Mouse (Mus musculus) G1E (cell line): ENCODE results near the gene Nme7. TPM values are rescaled to one million over a fixed set of nuclear protein-coding genes. Genes with fewer than 3 reads are reported as not detected.

ENCODE experiments used
- ATAC-seq: 2 replicates; pipeline ENCODE4 v1.8.0; 2016; ENCODE audit warnings: mild to moderate bottlenecking; ENCODE audit not compliant: insufficient number of reproducible peaks, poor library complexity, low FRiP score, severe bottlenecking; ENCODE audit errors: extremely low read depth
- DNase-seq: peaks from one replicate; pipeline ENCODE4 v3.0.0; 2012; ENCODE audit warnings: low spot score
- H3K27me3 ChIP-seq: 2 replicates; pipeline ENCODE4 v1.6.1; 2012; ENCODE audit warnings: mild to moderate bottlenecking, low read length, inconsistent platforms; ENCODE audit not compliant: insufficient read depth
- H3K36me3 ChIP-seq: replicated peaks from 2 replicates; pipeline ENCODE3; 2012; ENCODE audit warnings: mild to moderate bottlenecking, inconsistent platforms
- H3K4me1 ChIP-seq: 2 replicates; pipeline ENCODE4 v1.6.1; 2012; ENCODE audit warnings: low read depth, low read length, inconsistent platforms, mixed read lengths; ENCODE audit not compliant: insufficient read depth
- H3K4me3 ChIP-seq: 2 replicates; pipeline ENCODE4 v1.5.1; 2012; ENCODE audit warnings: low read depth, mild to moderate bottlenecking, inconsistent platforms, low read length, moderate library complexity, mixed read lengths
- H3K9me3 ChIP-seq: replicated peaks from 2 replicates; pipeline ENCODE4 v1.6.1; 2012; ENCODE audit warnings: inconsistent platforms
- CTCF ChIP-seq: IDR thresholded peaks from 2 replicates; pipeline ENCODE4 v1.5.1; 2012; ENCODE audit warnings: low read depth, low read length, inconsistent platforms, mixed read lengths
- GATA1 ChIP-seq: IDR thresholded peaks from 2 replicates; pipeline ENCODE4 v1.6.1; 2012; ENCODE audit warnings: borderline replicate concordance, low read length, inconsistent platforms, mixed read lengths
- GATA2 ChIP-seq: IDR thresholded peaks from 2 replicates; pipeline ENCODE4 v1.6.1; 2012; ENCODE audit warnings: low read depth, low read length, inconsistent platforms, borderline replicate concordance
- POLR2AphosphoS5 ChIP-seq: IDR thresholded peaks from 2 replicates; pipeline ENCODE4 v1.6.1; 2012; ENCODE audit warnings: low read depth, low read length, inconsistent platforms; ENCODE audit not compliant: insufficient replicate concordance
- TAL1 ChIP-seq: conservative IDR thresholded peaks from 2 replicates; pipeline ENCODE4 v1.6.1; 2012; ENCODE audit warnings: low read depth, low read length, inconsistent platforms, mixed read lengths
- polyA plus RNA-seq: library from polyadenylated mRNA; stranded (reverse); fragments of >175 nt; gene quantifications from 2 replicates; pipeline ENCODE4 v1.2.3, GENCODE M21; 2012
- total RNA-seq, 2 experiments: library from RNA; stranded (forward) in 1 of 2; stranded (reverse) in 1 of 2; fragments of 200-1000 nt in 1 of 2; fragments of >200 nt in 1 of 2; fragmentation: Nextera tagmentation in 1 of 2; gene quantifications; 2 replicates each; pipeline ENCODE4 v1.2.3; 2014 to 2017

Nme7 gene
- total and polyA plus RNA-seq, 3 experiments: 2.1 to 80.5 (median 20.4) TPM

DNA sequence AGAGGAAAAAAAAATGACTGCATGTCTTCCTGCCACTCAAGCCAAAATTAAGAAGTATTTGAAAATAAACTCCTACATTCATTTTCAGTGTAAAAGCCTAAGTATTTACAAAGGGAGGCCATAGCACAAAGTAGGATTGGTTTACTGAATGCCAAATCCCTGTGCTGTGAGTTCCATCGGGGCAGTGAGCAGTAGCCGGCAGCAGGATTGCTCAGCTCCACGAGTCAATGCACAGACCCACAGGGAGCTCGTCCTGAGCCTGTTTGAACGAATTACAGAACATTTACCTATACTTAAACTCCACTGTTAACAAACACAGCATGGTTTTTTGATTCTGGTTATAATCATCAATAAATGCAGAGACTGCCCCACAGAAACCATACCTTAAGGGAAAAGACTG is 128.7 kb downstream of the Nme7 start:
- DNase-seq (no peak), ATAC-seq (no peak)
- TF ChIP-seq GATA2 (no peak), TAL1 (no peak), POLR2AphosphoS5 (no peak), GATA1 (no peak), CTCF (no peak)
- peaks cover 10% of the 10 kb centered on the region for H3K36me3 ChIP-seq
- H3K4me1 ChIP-seq: no peaks in the 10 kb centered on the region
- no peaks in the 10 kb centered on the region for H3K27me3 ChIP-seq
- no peaks in the 10 kb centered on the region for H3K9me3 ChIP-seq
- no peak overlapping the region for H3K4me3 ChIP-seq

DNA sequence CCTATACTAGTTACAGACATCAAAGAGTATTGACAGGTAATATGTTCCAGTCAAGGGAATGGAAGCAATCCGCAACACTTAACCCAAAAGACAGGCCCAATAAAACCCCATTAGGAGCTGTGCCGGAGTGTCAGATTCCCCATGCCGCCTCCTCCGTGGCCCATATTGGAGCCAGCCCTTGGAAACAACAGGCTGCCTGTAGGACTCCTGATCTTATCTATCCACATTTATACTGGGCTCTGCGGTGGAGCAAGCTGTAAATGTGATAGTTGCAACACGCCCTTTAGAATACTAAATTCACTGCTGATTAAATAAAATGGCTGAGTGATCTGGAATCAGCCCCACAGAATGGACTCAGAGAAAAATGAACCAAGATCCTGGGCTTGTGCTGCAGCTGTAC is 130.1 kb downstream of the Nme7 start:
- Histone ChIP-seq H3K9me3 (no peaks in the 10 kb centered on the region), H3K36me3 (peaks cover 10% of the 10 kb centered on the region), H3K4me3 (no peak overlapping the region), H3K27me3 (no peaks in the 10 kb centered on the region), H3K4me1 (no peaks in the 10 kb centered on the region)
- TF ChIP-seq POLR2AphosphoS5 (no peak), GATA2 (no peak), GATA1 (no peak), CTCF (no peak), TAL1 (no peak)
- ATAC-seq (no peak), DNase-seq (no peak)

DNA sequence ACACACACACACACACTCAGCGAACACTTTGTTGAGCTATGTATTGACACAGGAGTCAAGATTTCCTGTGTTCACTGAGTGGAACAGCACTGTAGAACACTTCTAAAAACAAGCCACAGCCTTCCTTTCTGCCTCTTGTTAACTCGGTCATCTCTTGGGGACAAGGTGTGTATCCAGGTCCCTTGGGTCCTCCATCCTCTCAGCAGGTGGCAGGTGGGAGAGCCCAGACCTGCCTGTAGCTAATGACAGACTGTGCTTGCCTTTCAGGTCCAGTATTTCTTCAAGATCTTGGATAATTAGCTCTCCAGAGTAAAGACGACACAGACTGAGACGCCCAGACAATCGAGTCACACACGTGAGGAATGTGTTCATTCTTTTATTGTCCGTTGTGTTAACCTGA is 132.8 kb downstream of the Nme7 start:
- no peaks in the 10 kb centered on the region for H3K27me3 ChIP-seq
- TF ChIP-seq POLR2AphosphoS5 (no peak), TAL1 (no peak), CTCF (no peak), GATA1 (no peak), GATA2 (no peak)
- ATAC-seq (no peak), DNase-seq (no peak)
- H3K36me3 ChIP-seq: peaks cover 10% of the 10 kb centered on the region
- no peak overlapping the region for H3K4me3 ChIP-seq
- H3K4me1 ChIP-seq: no peaks in the 10 kb centered on the region
- H3K9me3 ChIP-seq: no peaks in the 10 kb centered on the region

DNA sequence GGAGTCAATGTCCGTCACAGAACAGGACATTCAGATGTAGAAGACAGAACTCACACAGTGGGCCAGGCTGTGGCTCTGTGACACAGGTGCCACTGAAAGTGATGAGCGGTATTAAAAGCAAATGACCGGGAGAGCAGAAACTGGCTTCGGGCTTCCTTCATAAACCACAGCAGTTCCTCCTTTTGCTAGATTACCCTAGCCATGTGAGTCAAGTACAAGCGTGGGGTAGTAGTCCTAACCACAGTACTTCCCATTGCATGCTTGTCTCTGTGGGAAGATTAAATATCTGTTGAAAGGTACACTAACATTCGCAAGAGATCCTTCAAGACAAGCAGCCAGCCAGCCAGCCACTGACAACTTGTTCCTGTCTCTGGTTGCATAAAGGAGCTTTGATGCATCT is 136.3 kb downstream of the Nme7 start:
- no peaks in the 10 kb centered on the region for H3K9me3 ChIP-seq
- no peak for DNase-seq
- no peak overlapping the region for H3K4me3 ChIP-seq
- H3K27me3 ChIP-seq: no peaks in the 10 kb centered on the region
- no peak for TF ChIP-seq GATA2
- TF ChIP-seq CTCF: no peak
- TF ChIP-seq GATA1: no peak
- no peak for TF ChIP-seq POLR2AphosphoS5
- TF ChIP-seq TAL1: no peak
- no peak for ATAC-seq
- H3K4me1 ChIP-seq: no peaks in the 10 kb centered on the region
- peaks cover 10% of the 10 kb centered on the region for H3K36me3 ChIP-seq

DNA sequence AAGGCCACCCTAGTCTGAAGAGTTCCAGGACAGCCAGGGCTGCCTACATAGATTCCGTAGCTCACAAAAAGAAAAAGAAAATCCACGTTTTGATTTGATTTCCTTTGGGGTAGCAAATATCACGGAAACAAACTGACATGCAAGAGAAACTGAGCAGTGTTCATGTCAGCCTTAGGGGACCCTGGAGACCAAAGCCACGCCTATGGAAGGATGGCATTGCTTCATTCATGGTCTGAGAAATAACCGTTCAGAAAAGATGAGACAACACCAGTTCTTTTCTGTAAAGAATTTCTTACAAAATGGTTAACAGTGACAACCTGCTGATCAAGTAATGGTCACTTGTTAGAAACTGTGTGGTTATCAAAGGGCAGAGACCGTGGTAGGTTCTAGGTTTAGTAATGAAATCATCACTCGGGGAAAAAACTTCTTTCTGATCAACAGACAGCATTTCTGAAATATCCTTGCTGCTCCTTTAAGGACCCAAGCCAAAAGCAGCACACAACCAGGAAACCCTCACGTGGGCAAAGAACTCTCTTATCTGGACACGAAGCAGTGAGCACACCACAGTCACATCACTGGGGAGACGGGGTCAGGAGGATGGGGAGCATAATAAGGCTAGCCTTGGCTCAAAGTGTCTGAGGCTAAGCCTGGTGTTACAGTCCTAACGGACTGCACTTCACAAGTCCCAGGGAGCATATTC is 136.9 kb downstream of the Nme7 start:
- no peaks in the 10 kb centered on the region for H3K27me3 ChIP-seq
- H3K9me3 ChIP-seq: no peaks in the 10 kb centered on the region
- H3K4me1 ChIP-seq: no peaks in the 10 kb centered on the region
- TF ChIP-seq POLR2AphosphoS5: no peak
- no peak for TF ChIP-seq GATA1
- TF ChIP-seq GATA2: no peak
- TF ChIP-seq TAL1: no peak
- TF ChIP-seq CTCF: no peak
- DNase-seq (no peak), ATAC-seq (no peak)
- H3K36me3 ChIP-seq: peaks cover 10% of the 10 kb centered on the region
- H3K4me3 ChIP-seq: no peak overlapping the region

DNA sequence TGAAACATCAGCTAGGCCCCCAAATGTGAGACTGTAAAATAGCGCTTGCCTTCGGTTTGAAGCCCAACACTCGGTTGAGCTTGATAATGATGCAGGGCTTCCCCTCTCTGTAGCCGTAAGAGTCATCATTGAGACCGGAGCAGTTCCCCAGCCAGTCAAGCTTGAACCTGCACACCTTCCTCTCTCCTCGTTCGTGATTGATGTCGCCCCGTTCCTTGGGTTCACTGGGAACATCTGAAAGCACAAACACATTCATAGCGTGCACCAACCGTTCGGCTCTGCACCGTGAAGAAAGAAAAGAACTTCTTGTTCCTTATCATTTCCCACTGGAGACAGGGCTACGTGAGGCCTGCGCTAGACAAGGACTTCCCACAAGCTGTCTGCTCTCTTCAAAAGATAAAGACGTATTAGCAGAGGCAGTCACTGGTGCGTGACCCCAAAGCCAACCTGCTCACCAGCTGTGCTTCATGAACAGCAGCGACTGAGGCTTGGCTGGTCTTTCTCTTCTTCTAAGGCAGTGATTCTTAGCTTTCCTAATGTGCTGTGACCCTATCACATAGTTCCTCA is 137.6 kb downstream of the Nme7 start:
- Histone ChIP-seq H3K27me3 (no peaks in the 10 kb centered on the region), H3K4me3 (no peak overlapping the region), H3K9me3 (no peaks in the 10 kb centered on the region), H3K4me1 (no peaks in the 10 kb centered on the region), H3K36me3 (peaks cover 10% of the 10 kb centered on the region)
- TF ChIP-seq GATA2 (no peak), GATA1 (no peak), TAL1 (no peak), CTCF (no peak), POLR2AphosphoS5 (no peak)
- DNase-seq (no peak), ATAC-seq (no peak)
